Mouse (Mus musculus): ENCODE data around the gene C1ra. TPM values are rescaled to one million over a fixed set of nuclear protein-coding genes. Genes with fewer than 3 reads are reported as not detected.

The C1ra gene
- 4.6 TPM for polyA plus RNA-seq (2014; fragmentation: Illumina TruSeq; extraction: RNeasy Lipid Tissue Mini Kit (QIAGEN cat#74804); ENCODE audit: low replicate concordance)

GRCm38 (mm10) chr6:124512355-124512836 is at the start of gene C1ra:
Gene C1ra (plus strand): TSS chr6:124512405.

GRCm38 (mm10) chr6:124464305-124465271 is 47.6 kb upstream of the C1ra start, which contains the start of gene Clstn3:
Gene Clstn3 (minus strand): TSS chr6:124464794.

GRCm38 (mm10) chr6:124492842-124493561 is 19.2 kb upstream of the C1ra start, which contains the start of gene C1rl:
Gene C1rl (plus strand): TSS chr6:124493113.

GRCm38 (mm10) chr6:124542284-124542683 is 30.1 kb downstream of the C1ra start, which contains the start of gene C1s1:
Gene C1s1 (minus strand): TSS chr6:124542359.

GRCm38 (mm10) chr6:124570026-124570425 is 57.8 kb downstream of the C1ra start, which contains the start of gene C1rb:
Gene C1rb (plus strand): TSS chr6:124570294.

Other genes starting within 250 kb of the C1ra start
- 1.9 TPM for gene Cd163, start 207.7 kb upstream of the C1ra start, polyA plus RNA-seq (2014; fragmentation: Illumina TruSeq; extraction: RNeasy Lipid Tissue Mini Kit (QIAGEN cat#74804); ENCODE audit: low replicate concordance)
- gene Pex5, start 97.3 kb upstream of the C1ra start, polyA plus RNA-seq (2014; fragmentation: Illumina TruSeq; extraction: RNeasy Lipid Tissue Mini Kit (QIAGEN cat#74804); ENCODE audit: low replicate concordance), result 10.2 TPM
- not detected for gene Clstn3, start 47.6 kb upstream of the C1ra start, polyA plus RNA-seq (2014; fragmentation: Illumina TruSeq; extraction: RNeasy Lipid Tissue Mini Kit (QIAGEN cat#74804); ENCODE audit: low replicate concordance)
- 0.33 TPM for gene C1rl, start 19.3 kb upstream of the C1ra start, polyA plus RNA-seq (2014; fragmentation: Illumina TruSeq; extraction: RNeasy Lipid Tissue Mini Kit (QIAGEN cat#74804); ENCODE audit: low replicate concordance)
- 34.9 TPM for gene C1s1, start 30.0 kb downstream of the C1ra start, polyA plus RNA-seq (2014; fragmentation: Illumina TruSeq; extraction: RNeasy Lipid Tissue Mini Kit (QIAGEN cat#74804); ENCODE audit: low replicate concordance)
- gene C1rb, start 57.9 kb downstream of the C1ra start, polyA plus RNA-seq (2014; fragmentation: Illumina TruSeq; extraction: RNeasy Lipid Tissue Mini Kit (QIAGEN cat#74804); ENCODE audit: low replicate concordance), result not detected
- 0.30 TPM for gene C1s2, start 123.7 kb downstream of the C1ra start, polyA plus RNA-seq (2014; fragmentation: Illumina TruSeq; extraction: RNeasy Lipid Tissue Mini Kit (QIAGEN cat#74804); ENCODE audit: low replicate concordance)
- gene Lpcat3, start 150.6 kb downstream of the C1ra start, polyA plus RNA-seq (2014; fragmentation: Illumina TruSeq; extraction: RNeasy Lipid Tissue Mini Kit (QIAGEN cat#74804); ENCODE audit: low replicate concordance), result 128 TPM
- 8.9 TPM for gene Emg1, start 199.8 kb downstream of the C1ra start, polyA plus RNA-seq (2014; fragmentation: Illumina TruSeq; extraction: RNeasy Lipid Tissue Mini Kit (QIAGEN cat#74804); ENCODE audit: low replicate concordance)
- gene Phb2, start 199.9 kb downstream of the C1ra start, polyA plus RNA-seq (2014; fragmentation: Illumina TruSeq; extraction: RNeasy Lipid Tissue Mini Kit (QIAGEN cat#74804); ENCODE audit: low replicate concordance), result 27.4 TPM
- gene Ptpn6, start 226.3 kb downstream of the C1ra start, polyA plus RNA-seq (2014; fragmentation: Illumina TruSeq; extraction: RNeasy Lipid Tissue Mini Kit (QIAGEN cat#74804); ENCODE audit: low replicate concordance), result 0.89 TPM
- 1.6 TPM for gene Grcc10, start 229.0 kb downstream of the C1ra start, polyA plus RNA-seq (2014; fragmentation: Illumina TruSeq; extraction: RNeasy Lipid Tissue Mini Kit (QIAGEN cat#74804); ENCODE audit: low replicate concordance)
- gene Gm45234, start 243.6 kb downstream of the C1ra start, polyA plus RNA-seq (2014; fragmentation: Illumina TruSeq; extraction: RNeasy Lipid Tissue Mini Kit (QIAGEN cat#74804); ENCODE audit: low replicate concordance), result not detected
- 0.41 TPM for gene Atn1, start 244.1 kb downstream of the C1ra start, polyA plus RNA-seq (2014; fragmentation: Illumina TruSeq; extraction: RNeasy Lipid Tissue Mini Kit (QIAGEN cat#74804); ENCODE audit: low replicate concordance)

Measured in small intestine, adult 10 weeks (tissue).